Mouse (Mus musculus) lung, adult 2 months (tissue): ENCODE measurements around the gene Pcca. TPM values are rescaled to one million over a fixed set of nuclear protein-coding genes. Genes with fewer than 3 reads are reported as not detected.
A peak's percentile ranks its signal among the peaks of the same experiment; 100 is the strongest.

Experiments used
- DNase-seq: peaks from one replicate; pipeline ENCODE4 v3.0.0; 2022
- H3K4me1 ChIP-seq: fragments of 200-500 bp; 2 replicates; pipeline ENCODE4 v1.6.1; 2011; ENCODE audit warnings: low read length; ENCODE audit not compliant: control insufficient read depth, insufficient read depth
- H3K4me3 ChIP-seq: fragments of 200-500 bp; replicated peaks from 2 replicates; pipeline ENCODE3; 2011; ENCODE audit warnings: low read depth, mild to moderate bottlenecking, control low read depth, low read length; ENCODE audit errors: extremely low read depth
- CTCF ChIP-seq: fragments of 200-500 bp; IDR thresholded peaks from 2 replicates; pipeline ENCODE4 v1.5.1; 2011; ENCODE audit warnings: mild to moderate bottlenecking, low read length, control low read depth; ENCODE audit not compliant: insufficient read depth
- POLR2A ChIP-seq: fragments of 200-500 bp; IDR thresholded peaks from 2 replicates; pipeline ENCODE4 v1.6.1; 2011; ENCODE audit warnings: low read depth, mild to moderate bottlenecking, control low read depth, low read length, borderline replicate concordance; ENCODE audit errors: extremely low read depth
- WGBS: fragments of 180-500 bp; shearing (Covaris S2); methylation state at CpG from one replicate; pipeline ENCODE4 v1.1.7; 2018; 5-methylcytosine and 5-hydroxymethylcytosine counted together
- polyA plus RNA-seq: library from polyadenylated mRNA; depleted of rRNA; stranded (reverse); fragments of >200 nt; gene quantifications from 2 replicates; pipeline ENCODE4 v1.2.3, GENCODE M21; 2012; rRNA removed

The Pcca gene
- polyA plus RNA-seq: 8.0 and 18.7 TPM in 2 replicates

GRCm38 (mm10) chr14:122534017-122534924 is at the start of gene Pcca:
TSS of gene Pcca (plus strand) at chr14:122534324.
- peaks cover 2% of the 10 kb centered on the region; the same call in 1 of the 2 replicates for H3K4me1 ChIP-seq
- TF ChIP-seq CTCF (no peak), POLR2A (peak; percentile 49; the same call in 1 of the 2 replicates)
- peak within 1 kb of the TSS; percentile 75 for H3K4me3 ChIP-seq
- peak; percentile 98 for DNase-seq
- WGBS: 2% methylated on average over 54 of the region's 54 CpGs

DNA sequence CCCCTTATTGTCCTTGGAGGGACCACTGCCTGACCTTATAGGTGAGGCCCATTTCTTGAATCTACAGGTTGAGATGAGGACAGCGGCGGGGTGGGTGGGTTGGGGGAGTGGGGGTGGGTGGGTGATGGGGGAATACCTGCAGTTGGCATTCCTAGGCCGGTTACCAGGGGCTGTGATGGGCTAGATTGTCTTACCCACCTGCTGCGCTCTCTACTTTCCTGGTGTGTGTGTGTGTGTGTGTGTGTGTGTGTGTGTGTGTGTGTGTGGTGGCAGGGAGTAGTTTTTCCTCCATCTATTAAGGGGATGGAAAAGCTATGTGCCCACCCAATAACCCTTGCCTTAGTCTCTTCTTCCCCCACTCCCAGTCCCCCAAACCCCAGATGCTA is 49.7 kb upstream of the Pcca start:
- Histone ChIP-seq H3K4me1 (no peaks in the 10 kb centered on the region), H3K4me3 (no peak overlapping the region)
- WGBS: 10% methylated on average over 4 of the region's 4 CpGs
- DNase-seq: no peak
- TF ChIP-seq CTCF: no peak
- TF ChIP-seq POLR2A: no peak

- TF ChIP-seq CTCF (no peak), POLR2A (no peak)
- Histone ChIP-seq H3K4me1 (no peaks in the 10 kb centered on the region), H3K4me3 (no peak overlapping the region)
- WGBS: 3% methylated on average over 24 of the region's 24 CpGs
- DNase-seq: no peak
These were observed 49.1 kb upstream of the Pcca start for GRCm38 (mm10) chr14:122484844-122485551.

GRCm38 (mm10) chr14:122485635-122486181 is 48.4 kb upstream of the Pcca start:
- 0 out of 2 replicates have a peak, but pooled peaks cover 3% of the 10 kb centered on the region for H3K4me1 ChIP-seq
- no peak for DNase-seq
- H3K4me3 ChIP-seq: no peak overlapping the region
- WGBS: 5% methylated on average over 12 of the region's 12 CpGs
- no peak for TF ChIP-seq CTCF
- TF ChIP-seq POLR2A: no peak

- H3K4me1 ChIP-seq: 0 out of 2 replicates have a peak, but pooled peaks cover 3% of the 10 kb centered on the region
- no peak overlapping the region for H3K4me3 ChIP-seq
- no peak for TF ChIP-seq CTCF
- TF ChIP-seq POLR2A: no peak
- DNase-seq: no peak
- 10% methylated on average over 1 of the region's 1 CpGs for WGBS
These were observed 47.5 kb upstream of the Pcca start for GRCm38 (mm10) chr14:122486611-122487010.

- DNase-seq: no peak
- TF ChIP-seq POLR2A (no peak), CTCF (no peak)
- Histone ChIP-seq H3K4me3 (no peak overlapping the region), H3K4me1 (0 out of 2 replicates have a peak, but pooled peaks cover 3% of the 10 kb centered on the region)
- WGBS: 6% methylated on average over 5 of the region's 5 CpGs
These were observed 46.8 kb upstream of the Pcca start for GRCm38 (mm10) chr14:122487366-122487765.

DNA sequence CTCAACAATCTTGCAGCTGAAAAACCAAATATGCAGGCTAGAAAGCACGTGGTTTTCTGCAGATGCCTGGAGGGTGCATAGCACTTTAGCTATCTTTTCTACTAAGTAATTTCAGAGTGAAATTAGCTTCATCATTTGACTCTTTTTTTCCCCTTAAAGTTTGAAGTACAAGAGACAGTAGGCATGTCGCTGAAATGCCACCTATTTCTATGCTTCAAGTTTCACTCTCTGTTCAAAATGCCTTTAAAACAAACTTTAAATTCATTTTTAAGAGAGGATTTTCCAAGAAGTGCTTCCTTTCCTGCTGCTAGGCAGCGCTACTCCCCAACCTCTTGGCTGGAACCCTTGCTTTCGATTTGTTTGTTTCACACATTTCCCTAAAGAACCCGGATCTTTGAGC is 45.1 kb upstream of the Pcca start:
- no peak for TF ChIP-seq POLR2A
- no peak for TF ChIP-seq CTCF
- no peak for DNase-seq
- Histone ChIP-seq H3K4me3 (no peak overlapping the region), H3K4me1 (0 out of 2 replicates have a peak, but pooled peaks cover 3% of the 10 kb centered on the region)
- WGBS: 4% methylated on average over 5 of the region's 5 CpGs

DNA sequence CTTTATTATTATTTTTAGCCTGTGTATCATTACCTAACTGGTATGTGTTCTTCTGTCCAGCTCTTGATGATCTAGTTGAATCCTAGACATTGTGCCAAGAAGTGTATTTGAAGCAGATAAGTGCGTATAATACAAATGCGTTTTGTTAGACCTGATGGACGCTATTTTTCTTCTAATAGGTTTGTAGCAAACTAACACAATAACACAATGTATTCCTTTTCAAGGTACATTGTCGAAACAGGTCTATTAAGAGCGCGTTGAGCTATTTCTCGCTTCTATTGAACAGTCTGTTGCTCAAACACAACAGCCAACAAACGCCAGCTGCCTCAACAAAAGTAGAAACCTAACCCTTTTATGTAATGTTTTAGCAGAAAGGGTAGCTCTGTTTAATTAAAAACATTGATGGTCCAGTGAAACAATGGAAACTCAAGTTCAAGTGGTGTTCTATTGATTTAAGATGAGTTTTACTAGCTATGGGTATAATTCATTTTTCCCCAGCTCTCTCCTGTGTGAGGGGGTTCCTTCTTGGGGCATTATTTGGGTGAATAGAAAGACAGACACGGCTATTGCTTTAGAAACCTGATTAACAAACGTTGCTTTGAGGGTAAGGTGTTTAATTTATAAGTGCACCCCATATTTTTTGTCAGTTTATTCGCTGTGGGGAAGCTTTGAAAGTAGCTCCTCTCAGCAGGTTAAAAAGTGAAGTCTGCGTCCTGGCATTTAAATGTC is 44.3 kb upstream of the Pcca start:
- TF ChIP-seq POLR2A (no peak), CTCF (no peak)
- WGBS: 12% methylated on average over 12 of the region's 12 CpGs
- 0 out of 2 replicates have a peak, but pooled peaks cover 3% of the 10 kb centered on the region for H3K4me1 ChIP-seq
- DNase-seq: no peak
- H3K4me3 ChIP-seq: no peak overlapping the region
